Mouse (Mus musculus) fat pad, adult 2 months (tissue): ENCODE results near the gene Sapcd1.

Experiments used
- DNase-seq: peaks from one replicate; pipeline ENCODE4 v3.0.0-alpha.2; 2011; ENCODE audit warnings: low read depth, low spot score; ENCODE audit errors: extremely low read depth

Gene Sapcd1

GRCm38 (mm10) chr17:35027277-35028068, at the start of gene Sapcd1:
Gene Sapcd1 (minus strand): TSS chr17:35028016.
- DNase-seq = no peak

- no peak for DNase-seq
Measured at GRCm38 (mm10) chr17:35077285-35077684, 49.5 kb upstream of the Sapcd1 start.

GRCm38 (mm10) chr17:35076507-35077176, 48.8 kb upstream of the Sapcd1 start, which contains the start of gene Ly6g6e:
Gene Ly6g6e (plus strand): TSS chr17:35076902.
- no peak for DNase-seq

DNA sequence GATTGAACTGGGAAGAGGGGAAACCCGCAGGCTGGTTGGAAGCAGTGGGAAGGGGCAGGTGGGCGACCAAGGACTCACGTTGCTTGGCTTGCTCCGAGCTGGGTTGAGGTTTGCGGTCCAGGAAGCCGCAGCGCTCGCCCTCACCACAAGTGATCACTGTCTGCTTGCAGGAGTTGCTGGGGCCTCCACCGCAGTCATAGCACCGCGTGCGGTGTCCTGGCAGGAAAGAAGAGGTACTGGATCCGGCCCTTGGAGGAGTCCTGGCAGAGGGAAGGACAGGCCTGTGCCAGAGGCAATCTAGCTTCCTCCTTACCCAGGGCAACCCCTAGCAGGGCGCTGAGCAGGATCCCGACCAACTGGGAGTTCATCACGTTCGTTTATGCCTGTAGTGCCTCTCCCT, 46.3 kb upstream of the Sapcd1 start:
- no peak for DNase-seq

- no peak for DNase-seq
Measured at GRCm38 (mm10) chr17:35071454-35071853, 43.6 kb upstream of the Sapcd1 start.

DNA sequence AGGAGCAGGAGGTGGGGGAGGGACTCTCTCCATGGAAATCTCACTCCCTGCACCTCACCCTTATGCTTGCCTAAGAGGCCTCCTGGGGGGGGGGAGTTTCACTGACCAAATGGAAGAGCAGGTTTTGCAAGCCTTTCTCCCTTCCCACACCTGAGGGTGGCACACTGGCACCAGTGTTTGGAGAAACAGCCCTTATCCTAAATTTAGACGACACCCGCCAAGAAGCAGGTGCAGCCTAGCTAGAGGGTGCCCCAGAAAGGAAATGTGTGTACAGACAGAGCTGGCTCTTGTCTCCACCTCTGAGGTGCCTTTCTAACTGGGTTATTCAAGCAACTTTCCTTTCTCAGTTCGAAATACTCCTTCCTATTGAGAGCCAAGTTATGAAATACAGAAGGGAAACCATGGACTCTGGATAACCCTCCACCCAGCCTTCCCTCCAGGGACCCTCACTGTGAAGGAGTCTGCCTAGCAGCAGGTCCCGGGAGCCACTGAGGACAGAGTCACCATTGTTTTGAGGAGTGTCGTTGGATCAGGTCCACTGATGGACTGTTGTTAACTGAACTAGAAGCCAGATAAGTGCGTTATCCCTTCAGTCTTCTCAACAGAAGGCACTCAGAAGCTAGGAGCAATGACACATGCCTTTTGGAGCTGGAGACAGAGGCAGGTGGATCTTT, 42.9 kb upstream of the Sapcd1 start:
- DNase-seq = peak; percentile 72

DNA sequence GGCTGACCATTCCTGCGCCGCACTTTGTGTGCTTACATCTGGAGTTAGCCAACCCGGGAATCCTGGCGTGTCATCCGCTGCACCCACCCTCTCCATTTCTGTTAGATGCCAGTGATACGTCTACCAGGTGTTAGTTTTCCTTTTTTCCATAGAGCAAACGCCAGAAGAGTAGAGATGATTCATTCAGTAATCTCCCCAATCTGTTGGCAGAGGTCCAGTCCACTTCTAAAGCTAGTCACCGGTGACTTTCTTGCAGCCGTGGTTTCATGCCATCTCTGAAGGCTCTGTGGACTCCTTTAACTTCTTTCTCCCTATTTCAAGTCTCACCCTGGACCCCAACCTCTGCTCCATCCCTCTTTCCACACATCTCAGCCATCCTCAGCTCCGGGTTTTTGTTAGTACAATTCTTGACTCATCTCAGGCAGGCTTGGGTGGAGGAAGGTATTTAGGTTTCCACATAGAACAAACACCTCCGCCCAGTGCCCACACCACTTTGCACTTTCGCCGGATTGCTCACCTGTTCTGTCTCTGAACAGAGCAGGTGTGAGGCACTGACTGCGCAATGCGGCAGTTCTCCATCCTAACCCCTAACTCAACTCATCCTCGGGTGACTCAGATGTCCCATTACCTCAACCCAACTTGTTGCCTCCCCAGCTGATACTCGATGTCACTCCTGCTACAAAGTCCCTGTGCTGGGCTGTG, 40.5 kb upstream of the Sapcd1 start:
- DNase-seq = peak; percentile 64

GRCm38 (mm10) chr17:35066084-35066483, 38.3 kb upstream of the Sapcd1 start, which contains the start of gene Mpig6b:
Gene Mpig6b (minus strand): TSS chr17:35066184.
- DNase-seq = no peak

- peak; percentile 91 for DNase-seq
Measured at GRCm38 (mm10) chr17:35064951-35065947, 37.4 kb upstream of the Sapcd1 start, which contains the start of gene Ly6g6c. Gene Ly6g6c (plus strand): TSS chr17:35065388.

DNA sequence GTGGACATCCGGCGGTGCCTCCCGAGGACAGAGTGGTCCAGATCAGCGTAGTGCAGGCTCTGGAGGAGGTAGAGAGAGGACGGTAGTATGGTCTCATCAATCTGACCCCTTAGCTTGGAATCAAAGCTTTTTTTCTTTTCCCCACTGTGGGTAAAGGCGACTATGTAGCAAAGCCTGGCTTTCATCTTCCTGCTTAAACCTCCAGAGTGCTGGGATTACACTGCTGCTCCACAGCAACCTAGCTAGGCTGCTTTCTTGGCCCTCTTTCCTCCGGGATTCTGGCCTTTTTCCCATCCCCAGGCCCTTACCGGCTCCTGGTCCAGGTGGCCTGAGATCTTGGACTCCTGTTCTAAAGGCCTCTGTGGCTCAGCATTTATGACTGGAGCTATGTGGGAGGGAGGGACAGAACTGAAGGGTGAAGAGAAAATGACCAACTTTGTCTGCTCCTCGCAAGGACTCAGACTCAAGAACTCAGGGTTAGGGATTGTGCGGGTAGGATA, 36.6 kb upstream of the Sapcd1 start:
- no peak for DNase-seq

GRCm38 (mm10) chr17:35063466-35063865, 35.6 kb upstream of the Sapcd1 start:
- DNase-seq = no peak

- DNase-seq = no peak
Measured at GRCm38 (mm10) chr17:35061299-35061698, 33.5 kb upstream of the Sapcd1 start.

- no peak for DNase-seq
Measured at GRCm38 (mm10) chr17:35060737-35061297, 33.0 kb upstream of the Sapcd1 start.

DNA sequence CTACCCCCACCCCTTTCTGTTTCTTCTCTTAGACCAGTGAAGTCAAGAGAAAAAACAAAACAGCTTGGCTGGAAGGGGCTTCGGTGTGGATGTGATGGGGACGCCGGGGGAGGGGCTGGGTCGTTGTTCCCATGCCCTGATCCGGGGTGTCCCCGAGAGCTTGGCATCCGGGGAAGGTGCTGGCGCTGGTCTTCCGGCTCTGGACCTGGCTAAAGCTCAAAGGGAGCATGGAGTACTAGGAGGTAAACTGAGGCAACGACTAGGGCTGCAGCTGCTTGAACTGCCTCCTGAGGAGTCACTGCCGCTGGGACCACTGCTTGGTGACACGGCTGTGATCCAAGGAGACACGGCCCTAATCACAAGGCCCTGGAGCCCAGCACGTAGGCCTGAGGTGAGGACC, 32.3 kb upstream of the Sapcd1 start:
- DNase-seq = no peak

- DNase-seq = no peak
Measured at GRCm38 (mm10) chr17:35058911-35059892, 31.4 kb upstream of the Sapcd1 start, which contains the start of gene Ddah2. Gene Ddah2 (plus strand): TSS chr17:35059035.

DNA sequence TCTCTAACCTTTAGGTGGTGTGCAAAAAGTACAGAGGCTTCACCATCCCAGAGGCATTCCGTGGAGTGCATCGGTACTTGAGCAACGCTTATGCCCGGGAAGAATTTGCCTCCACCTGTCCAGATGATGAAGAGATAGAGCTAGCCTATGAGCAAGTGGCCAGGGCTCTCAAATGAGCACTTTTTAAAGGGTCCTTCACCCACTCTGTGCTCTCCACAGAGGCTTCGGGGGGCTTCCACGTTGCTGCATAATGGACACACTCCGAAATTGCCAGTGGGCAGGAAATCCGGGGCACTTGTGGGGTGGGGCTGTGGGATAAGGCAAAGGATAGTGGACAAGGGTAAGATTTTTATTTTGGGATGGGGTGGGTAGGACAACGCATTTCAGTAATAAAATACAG, 30.5 kb upstream of the Sapcd1 start:
- no peak for DNase-seq

GRCm38 (mm10) chr17:35057090-35057489, 29.3 kb upstream of the Sapcd1 start:
- no peak for DNase-seq
